ENCODE assay signal across 11 mouse cellular contexts in the genomic region with DNA sequence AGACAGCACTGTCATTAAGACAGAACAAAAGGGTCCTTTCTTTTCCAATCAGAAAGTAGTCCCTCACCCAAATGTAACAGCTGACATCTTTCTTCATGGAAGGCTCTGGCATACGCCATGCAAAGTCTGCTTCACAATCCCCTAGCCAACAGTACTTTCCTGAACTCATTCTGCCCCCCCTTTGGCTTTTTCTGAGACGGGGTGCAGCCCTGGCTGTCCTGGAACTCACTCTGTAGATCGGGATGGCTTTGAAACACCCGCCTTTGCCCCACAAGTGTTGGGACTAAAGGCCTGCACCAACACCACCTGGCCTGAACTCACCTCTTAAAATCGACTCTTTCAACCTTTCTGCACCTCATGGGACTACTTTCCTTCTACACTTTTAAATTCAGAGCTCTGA. TPM values are rescaled to one million over a fixed set of nuclear protein-coding genes. Genes with fewer than 3 reads are reported as not detected.
DNase-seq lines count a peak whose midpoint lies in the region; ATAC-seq and TF ChIP-seq lines count a peak whose summit lies in the region.
"Had no signal": no experiment of that assay in that cellular context is flagged by ENCODE, and none has a peak within 500 bp of the region (broad histone marks: within the 10 kb centered on the region; RNA-seq: fewer than 3 reads in every experiment).

No protein-coding gene starts in this region.

- H3K9ac ChIP-seq in forebrain, embryonic 12.5 days: no peak overlapping the region
- no peak overlapping the region for H3K9ac ChIP-seq in forebrain, embryonic 14.5 days (ENCODE audit: low read length)
- H3K9ac ChIP-seq in limb, embryonic 13.5 days: no peak overlapping the region

- H3K4me2 ChIP-seq in forebrain, embryonic 12.5 days: peak overlapping the region; percentile 91; the same call in 1 of the 2 replicates
- no peak overlapping the region for H3K4me2 ChIP-seq in forebrain, embryonic 14.5 days (ENCODE audit: low read length)
- H3K4me2 ChIP-seq in limb, embryonic 13.5 days (replicated peaks): peak overlapping the region; percentile 91

- no peaks in the 10 kb centered on the region for H3K9me3 ChIP-seq in forebrain, embryonic 12.5 days
- H3K9me3 ChIP-seq in forebrain, embryonic 14.5 days (replicated peaks; ENCODE audit: control insufficient read depth, low read length): no peaks in the 10 kb centered on the region
- H3K9me3 ChIP-seq in G1E (replicated peaks): no peaks in the 10 kb centered on the region
- no peaks in the 10 kb centered on the region for H3K9me3 ChIP-seq in limb, embryonic 13.5 days

- no peak overlapping the region for H3K27ac ChIP-seq in forebrain, embryonic 12.5 days
- no peak overlapping the region for H3K27ac ChIP-seq in forebrain, embryonic 14.5 days (ENCODE audit: low read depth, low read length)
- peak overlapping the region; percentile 62; the same call in 1 of the 2 replicates for H3K27ac ChIP-seq in layer of hippocampus, adult 2 months
- no peak overlapping the region for H3K27ac ChIP-seq in limb, embryonic 13.5 days

- H3K27me3 ChIP-seq in forebrain, embryonic 12.5 days: no peaks in the 10 kb centered on the region
- H3K27me3 ChIP-seq in forebrain, embryonic 14.5 days (replicated peaks; ENCODE audit: control insufficient read depth, insufficient read depth, low read length): no peaks in the 10 kb centered on the region
- H3K27me3 ChIP-seq in G1E (ENCODE audit: insufficient read depth, low read length): no peaks in the 10 kb centered on the region
- H3K27me3 ChIP-seq in limb, embryonic 13.5 days: no peaks in the 10 kb centered on the region

- no peak for TF ChIP-seq CTCF in layer of hippocampus, adult 2 months (conservative IDR thresholded peaks at IDR 0.05)
- no peak for TF ChIP-seq CTCF in G1E (IDR thresholded peaks at IDR 0.05; ENCODE audit: low read depth, low read length)

- H3K36me3 ChIP-seq in forebrain, embryonic 12.5 days (replicated peaks): peaks cover 31% of the 10 kb centered on the region
- H3K36me3 ChIP-seq in forebrain, embryonic 14.5 days (ENCODE audit: control insufficient read depth, insufficient read depth, low read length): peaks cover 20% of the 10 kb centered on the region
- peaks cover 46% of the 10 kb centered on the region for H3K36me3 ChIP-seq in G1E (replicated peaks)
- peaks cover 16% of the 10 kb centered on the region for H3K36me3 ChIP-seq in limb, embryonic 13.5 days

- H3K4me3 ChIP-seq in forebrain, embryonic 12.5 days (replicated peaks): no peak overlapping the region
- no peak overlapping the region for H3K4me3 ChIP-seq in forebrain, embryonic 14.5 days (ENCODE audit: low read depth, low read length)
- H3K4me3 ChIP-seq in layer of hippocampus, adult 2 months: peak overlapping the region; percentile 39
- peak overlapping the region; percentile 62; the same call in 1 of the 2 replicates for H3K4me3 ChIP-seq in G1E (ENCODE audit: low read depth, low read length)
- no peak overlapping the region for H3K4me3 ChIP-seq in limb, embryonic 13.5 days

- no peak for ATAC-seq in forebrain, embryonic 12.5 days (ENCODE audit: low FRiP score)
- ATAC-seq in forebrain, embryonic 14.5 days: no peak
- no peak for ATAC-seq in G1E (ENCODE audit: extremely low read depth, insufficient number of reproducible peaks, low FRiP score, poor library complexity, severe bottlenecking)
- no peak for ATAC-seq in limb, embryonic 13.5 days (ENCODE audit: low FRiP score, low read depth)
- ATAC-seq in cerebellum, adult (ENCODE audit: insufficient number of reproducible peaks, low FRiP score, low TSS enrichment): no peak

- DNase-seq in forebrain, embryonic 14.5 days (ENCODE audit: low spot score): no peak
- DNase-seq in layer of hippocampus, adult 2 months (ENCODE audit: low spot score in 2 of 2): no peak
- no peak for DNase-seq in layer of hippocampus, postnatal 14 days (ENCODE audit: low spot score in 2 of 2)
- no peak for DNase-seq in G1E (ENCODE audit: low spot score)
- DNase-seq in natural killer cell, adult 2 months (ENCODE audit: low spot score in 2 of 2): no peak
- DNase-seq: cerebellum, adult 8-10 months; lung, postnatal 4 days had no signal

- WGBS in forebrain, embryonic 12.5 days: 82% methylated on average over 5 of the region's 5 CpGs
- WGBS in forebrain, embryonic 14.5 days: 68% methylated on average over 5 of the region's 5 CpGs
- 82% methylated on average over 5 of the region's 5 CpGs for WGBS in limb, embryonic 13.5 days

- H3K4me1 ChIP-seq in forebrain, embryonic 12.5 days: peaks cover 34% of the 10 kb centered on the region
- peaks cover 21% of the 10 kb centered on the region for H3K4me1 ChIP-seq in forebrain, embryonic 14.5 days (ENCODE audit: control insufficient read depth, insufficient read depth, low read length)
- H3K4me1 ChIP-seq in G1E (ENCODE audit: insufficient read depth, low read depth, low read length): peaks cover 62% of the 10 kb centered on the region
- H3K4me1 ChIP-seq in limb, embryonic 13.5 days: peaks cover 34% of the 10 kb centered on the region

RNA-seq across cellular contexts. Expression of gene Rhbdd3, which starts 2.8 kb away (rescaled TPM):
- 27.5 and 27.6 TPM in 2 replicates for polyA plus RNA-seq in forebrain, embryonic 12.5 days (2016; fragmentation: Nextera tagmentation; extraction: Ambion mirVana)
- 28.9 and 31.8 TPM in 2 replicates for polyA plus RNA-seq in forebrain, embryonic 14.5 days (2014; fragmentation: Nextera tagmentation; extraction: Ambion mirVana)
- total RNA-seq in layer of hippocampus, adult 2 months (2021): 10 to 100 TPM; 19.7 to 19.8 TPM
- 10 to 100 TPM; 21.9 to 28.1 TPM for total RNA-seq in layer of hippocampus, postnatal 14 days (2021)
- total RNA-seq in G1E (2014; fragmentation: Nextera tagmentation) (9.7 and 10.9 TPM in 2 replicates), G1E (2017) (19.4 and 21.1 TPM in 2 replicates)
- polyA plus RNA-seq in G1E (2012): 37.2 and 42.8 TPM in 2 replicates
- 25.1 and 25.9 TPM in 2 replicates for polyA plus RNA-seq in limb, embryonic 13.5 days (2015; fragmentation: Nextera tagmentation; extraction: Ambion mirVana)

RNA-seq across cellular contexts. Expression of gene Ewsr1, which starts 3.2 kb away (rescaled TPM):
- polyA plus RNA-seq in forebrain, embryonic 12.5 days (2016; fragmentation: Nextera tagmentation; extraction: Ambion mirVana): 915 and 936 TPM in 2 replicates
- 433 and 469 TPM in 2 replicates for polyA plus RNA-seq in forebrain, embryonic 14.5 days (2014; fragmentation: Nextera tagmentation; extraction: Ambion mirVana)
- total RNA-seq in layer of hippocampus, adult 2 months (2021): 100 to 1,000 TPM; 333 to 394 TPM
- total RNA-seq in layer of hippocampus, postnatal 14 days (2021): 100 to 1,000 TPM; 289 to 305 TPM
- total RNA-seq in G1E (2014; fragmentation: Nextera tagmentation): 454 and 476 TPM in 2 replicates
- total RNA-seq in G1E (2017): 527 and 560 TPM in 2 replicates
- 1,012 and 1,154 TPM in 2 replicates for polyA plus RNA-seq in G1E (2012)
- 920 and 938 TPM in 2 replicates for polyA plus RNA-seq in limb, embryonic 13.5 days (2015; fragmentation: Nextera tagmentation; extraction: Ambion mirVana)

RNA-seq across cellular contexts. Expression of gene Gas2l1, which starts 30.8 kb away (rescaled TPM):
- polyA plus RNA-seq in forebrain, embryonic 12.5 days (2016; fragmentation: Nextera tagmentation; extraction: Ambion mirVana): 28.5 and 31.8 TPM in 2 replicates
- polyA plus RNA-seq in forebrain, embryonic 14.5 days (2014; fragmentation: Nextera tagmentation; extraction: Ambion mirVana): 14.4 and 20.4 TPM in 2 replicates
- 10 to 100 TPM; 93.6 to 97.7 TPM for total RNA-seq in layer of hippocampus, adult 2 months (2021)
- 10 to 100 TPM; 70.7 to 71.0 TPM for total RNA-seq in layer of hippocampus, postnatal 14 days (2021)
- 29.4 and 32.1 TPM in 2 replicates for total RNA-seq in G1E (2014; fragmentation: Nextera tagmentation)
- 18.2 and 22.1 TPM in 2 replicates for total RNA-seq in G1E (2017)
- 103 and 113 TPM in 2 replicates for polyA plus RNA-seq in G1E (2012)
- polyA plus RNA-seq in limb, embryonic 13.5 days (2015; fragmentation: Nextera tagmentation; extraction: Ambion mirVana): 25.5 and 28.4 TPM in 2 replicates

RNA-seq across cellular contexts. Expression of gene Rasl10a, which starts 37.9 kb away (rescaled TPM):
- 0.18 and 0.59 TPM in 2 replicates for polyA plus RNA-seq in forebrain, embryonic 12.5 days (2016; fragmentation: Nextera tagmentation; extraction: Ambion mirVana)
- 0.25 and 0.53 TPM in 2 replicates for polyA plus RNA-seq in forebrain, embryonic 14.5 days (2014; fragmentation: Nextera tagmentation; extraction: Ambion mirVana)
- 10 to 100 TPM; 87.7 to 95.3 TPM for total RNA-seq in layer of hippocampus, adult 2 months (2021)
- total RNA-seq in layer of hippocampus, postnatal 14 days (2021): 10 to 100 TPM; 45.5 to 53.6 TPM
- not detected in 2 replicates for total RNA-seq in G1E (2014; fragmentation: Nextera tagmentation)
- total RNA-seq in G1E (2017): 0.55 TPM in 1 of 2 replicates, not detected in the other
- 0.37 and 0.47 TPM in 2 replicates for polyA plus RNA-seq in G1E (2012)
- 4.2 and 5.2 TPM in 2 replicates for polyA plus RNA-seq in limb, embryonic 13.5 days (2015; fragmentation: Nextera tagmentation; extraction: Ambion mirVana)
- total RNA-seq: hematopoietic stem cell, adult 5-6 weeks had no signal

RNA-seq across cellular contexts. Expression of gene Emid1, which starts 56.2 kb away (rescaled TPM):
- 16.0 and 18.2 TPM in 2 replicates for polyA plus RNA-seq in forebrain, embryonic 12.5 days (2016; fragmentation: Nextera tagmentation; extraction: Ambion mirVana)
- 13.0 and 15.1 TPM in 2 replicates for polyA plus RNA-seq in forebrain, embryonic 14.5 days (2014; fragmentation: Nextera tagmentation; extraction: Ambion mirVana)
- total RNA-seq in layer of hippocampus, adult 2 months (2021): 1 to 10 TPM; 4.2 to 4.9 TPM
- total RNA-seq in layer of hippocampus, postnatal 14 days (2021): 10 to 100 TPM; 26.1 to 30.4 TPM
- total RNA-seq in G1E (2014; fragmentation: Nextera tagmentation) (not detected in 2 replicates), G1E (2017) (0.16 TPM in 1 of 2 replicates, not detected in the other)
- polyA plus RNA-seq in G1E (2012): not detected in 2 replicates
- 28.9 and 29.1 TPM in 2 replicates for polyA plus RNA-seq in limb, embryonic 13.5 days (2015; fragmentation: Nextera tagmentation; extraction: Ambion mirVana)

Comparison
In these comparisons a context has a peak if more than half of its experiments do, and no peak if none do; other contexts are left out.
1. H3K4me3 ChIP-seq: peak in layer of hippocampus, adult 2 months (single experiment) and G1E (single experiment); none in forebrain, embryonic 12.5 days (single experiment), forebrain, embryonic 14.5 days (single experiment) and limb, embryonic 13.5 days (single experiment).